Mouse (Mus musculus) small intestine, adult 2 months (tissue): ENCODE results near the gene Apopt1.

ENCODE experiments used
- CTCF ChIP-seq: fragments of 200-500 bp; IDR thresholded peaks from 2 replicates; pipeline ENCODE4 v1.5.1; 2012; ENCODE audit warnings: low read depth, mild to moderate bottlenecking, control low read depth, inconsistent platforms, low read length, moderate library complexity, mixed read lengths; ENCODE audit not compliant: insufficient replicate concordance, insufficient read length; ENCODE audit errors: extremely low read depth
- POLR2A ChIP-seq: fragments of 200-500 bp; IDR thresholded peaks from 2 replicates; pipeline ENCODE4 v1.6.1; 2012; ENCODE audit warnings: low read depth, mild to moderate bottlenecking, control low read depth, inconsistent platforms, low read length, moderate library complexity

- TF ChIP-seq CTCF (no peak), POLR2A (no peak)
Observed at GRCm38 (mm10) chr12:111746091-111746490, 33.0 kb downstream of the Apopt1 start.
